12 mouse cellular contexts compared by ENCODE assay signal in genomic region chr4:57674351-57674750, GRCm38 (mm10). TPM values are rescaled to one million over a fixed set of nuclear protein-coding genes. Genes with fewer than 3 reads are reported as not detected.
A peak's percentile ranks its signal among the peaks of the same experiment; 100 is the strongest.
DNase-seq lines count a peak whose midpoint lies in the region; ATAC-seq and TF ChIP-seq lines count a peak whose summit lies in the region.
"Had no signal": no experiment of that assay in that cellular context is flagged by ENCODE, and none has a peak within 500 bp of the region (broad histone marks: within the 10 kb centered on the region; RNA-seq: fewer than 3 reads in every experiment).

No protein-coding gene starts in this region.

- H3K27ac ChIP-seq in kidney, postnatal 0 days = peak overlapping the region; percentile 71; the same call in 1 of the 2 replicates
- H3K27ac ChIP-seq in ES-Bruce4 (ENCODE audit: insufficient read depth, low read length) = peak overlapping the region; percentile 69
- peak overlapping the region; percentile 43 for H3K27ac ChIP-seq in intestine, embryonic 16.5 days (ENCODE audit: low read length)

- peak; percentile 68 for TF ChIP-seq POLR2A in ES-Bruce4 (IDR thresholded peaks at IDR 0.05; ENCODE audit: insufficient read depth, low read length)

- no peak for ATAC-seq in CD4-positive, CD25-positive, alpha-beta regulatory T cell, adult 4 months
- ATAC-seq in kidney, postnatal 0 days (replicated peaks; ENCODE audit: low FRiP score, low read depth) = no peak
- ATAC-seq in intestine, embryonic 16.5 days = no peak

- no peak overlapping the region for H3K4me3 ChIP-seq in kidney, postnatal 0 days (replicated peaks; ENCODE audit: low read depth, low read length)
- H3K4me3 ChIP-seq in ES-Bruce4 (ENCODE audit: low read depth, low read length) = peak overlapping the region; percentile 41
- no peak overlapping the region for H3K4me3 ChIP-seq in intestine, embryonic 16.5 days (ENCODE audit: low read length)
- H3K4me3 ChIP-seq: myocyte had no signal

- H3K4me1 ChIP-seq in kidney, postnatal 0 days (replicated peaks; ENCODE audit: insufficient read depth, low read length) = 0 out of 2 replicates have a peak, but pooled peaks cover 18% of the 10 kb centered on the region
- peaks cover 1% of the 10 kb centered on the region for H3K4me1 ChIP-seq in ES-Bruce4 (ENCODE audit: control insufficient read depth, insufficient read depth, low read length)
- peaks cover 11% of the 10 kb centered on the region for H3K4me1 ChIP-seq in intestine, embryonic 16.5 days (ENCODE audit: control insufficient read depth, insufficient read depth, low read length)

- no peaks in the 10 kb centered on the region for H3K27me3 ChIP-seq in kidney, postnatal 0 days (ENCODE audit: insufficient read depth, low read length)
- no peaks in the 10 kb centered on the region for H3K27me3 ChIP-seq in ES-Bruce4 (ENCODE audit: control insufficient read depth, insufficient read depth, low read length, poor library complexity, severe bottlenecking)
- no peaks in the 10 kb centered on the region for H3K27me3 ChIP-seq in intestine, embryonic 16.5 days (replicated peaks; ENCODE audit: control insufficient read depth, insufficient read depth, low read length)

- no peak for TF ChIP-seq EP300 in ES-Bruce4 (IDR thresholded peaks at IDR 0.05; ENCODE audit: insufficient read depth, low read depth, low read length)

- no peaks in the 10 kb centered on the region for H3K36me3 ChIP-seq in kidney, postnatal 0 days (ENCODE audit: insufficient read depth, low read length)
- no peaks in the 10 kb centered on the region for H3K36me3 ChIP-seq in ES-Bruce4 (ENCODE audit: control insufficient read depth, insufficient read depth, low read length, poor library complexity, severe bottlenecking)
- H3K36me3 ChIP-seq in intestine, embryonic 16.5 days (ENCODE audit: control insufficient read depth, insufficient read depth, low read length) = no peaks in the 10 kb centered on the region

- H3K9me3 ChIP-seq in kidney, postnatal 0 days (replicated peaks; ENCODE audit: low read length) = no peaks in the 10 kb centered on the region
- no peaks in the 10 kb centered on the region for H3K9me3 ChIP-seq in ES-Bruce4 (replicated peaks; ENCODE audit: control insufficient read depth, insufficient read depth, low read length, poor library complexity, severe bottlenecking)
- H3K9me3 ChIP-seq in intestine, embryonic 16.5 days (ENCODE audit: control insufficient read depth, low read length) = no peaks in the 10 kb centered on the region

- H3K9ac ChIP-seq in kidney, postnatal 0 days (ENCODE audit: low read depth, low read length) = no peak overlapping the region
- H3K9ac ChIP-seq in ES-Bruce4 (ENCODE audit: low read depth, poor library complexity, severe bottlenecking) = peak overlapping the region; percentile 59
- no peak overlapping the region for H3K9ac ChIP-seq in intestine, embryonic 16.5 days (ENCODE audit: low read depth, low read length)

- peak; percentile 18 for DNase-seq in CD4-positive, CD25-positive, alpha-beta regulatory T cell, adult 2 months (ENCODE audit: low read depth, low spot score)
- no peak for DNase-seq in kidney, postnatal 0 days (ENCODE audit: low spot score)
- DNase-seq in kidney, postnatal 36 days = no peak
- DNase-seq in left cerebral cortex, postnatal 25 days (ENCODE audit: low spot score in 2 of 2) = no peak
- DNase-seq in retina, embryonic 14.5 days (ENCODE audit: low spot score) = no peak
- DNase-seq: gastrocnemius, postnatal 25 days; lung, adult 2 months; right cerebral cortex, postnatal 25 days had no signal

- WGBS in kidney, postnatal 0 days = 67% methylated on average over 7 of the region's 7 CpGs
- WGBS in intestine, embryonic 16.5 days = 71% methylated on average over 7 of the region's 7 CpGs

- no peak for TF ChIP-seq CTCF in kidney, postnatal 0 days (IDR thresholded peaks at IDR 0.05; ENCODE audit: low read depth)
- no peak for TF ChIP-seq CTCF in ES-Bruce4 (IDR thresholded peaks at IDR 0.05; ENCODE audit: low read depth, low read length)

- H3K4me2 ChIP-seq in kidney, postnatal 0 days (ENCODE audit: low read length) = no peak overlapping the region
- H3K4me2 ChIP-seq in intestine, embryonic 16.5 days (ENCODE audit: low read depth, low read length) = no peak overlapping the region

- intact Hi-C loops in left cerebral cortex, postnatal 25 days (cut with DNase I) = loop anchor here (5.0 to 10.0 kb wide), 3 partner anchors 193 to 570 kb away; no protein-coding TSS in a partner anchor

RNA-seq across cellular contexts. Expression of gene Akap2, which starts 43.1 kb away (rescaled TPM):
- polyA plus RNA-seq in CD4-positive, CD25-positive, alpha-beta regulatory T cell, adult 4 months (2017; shearing (Covaris generic)) = 1 to 10 TPM; 4.3 to 4.5 TPM
- 20.5 and 24.7 TPM in 2 replicates for polyA plus RNA-seq in kidney, postnatal 0 days (2015; fragmentation: Nextera tagmentation; extraction: Ambion mirVana)
- 91.4 and 96.5 TPM in 2 replicates for polyA plus RNA-seq in ES-Bruce4 (2011; ENCODE audit: insufficient read depth, insufficient read length, low read depth, missing spikeins)
- polyA plus RNA-seq in intestine, embryonic 16.5 days (2015; fragmentation: Nextera tagmentation; extraction: Ambion mirVana) = 18.6 and 20.3 TPM in 2 replicates
- 10 to 100 TPM; 35.1 to 38.1 TPM for total RNA-seq in left cerebral cortex, postnatal 25 days (2021)
